ENCODE assay signal across 19 mouse cellular contexts in the genomic region with DNA sequence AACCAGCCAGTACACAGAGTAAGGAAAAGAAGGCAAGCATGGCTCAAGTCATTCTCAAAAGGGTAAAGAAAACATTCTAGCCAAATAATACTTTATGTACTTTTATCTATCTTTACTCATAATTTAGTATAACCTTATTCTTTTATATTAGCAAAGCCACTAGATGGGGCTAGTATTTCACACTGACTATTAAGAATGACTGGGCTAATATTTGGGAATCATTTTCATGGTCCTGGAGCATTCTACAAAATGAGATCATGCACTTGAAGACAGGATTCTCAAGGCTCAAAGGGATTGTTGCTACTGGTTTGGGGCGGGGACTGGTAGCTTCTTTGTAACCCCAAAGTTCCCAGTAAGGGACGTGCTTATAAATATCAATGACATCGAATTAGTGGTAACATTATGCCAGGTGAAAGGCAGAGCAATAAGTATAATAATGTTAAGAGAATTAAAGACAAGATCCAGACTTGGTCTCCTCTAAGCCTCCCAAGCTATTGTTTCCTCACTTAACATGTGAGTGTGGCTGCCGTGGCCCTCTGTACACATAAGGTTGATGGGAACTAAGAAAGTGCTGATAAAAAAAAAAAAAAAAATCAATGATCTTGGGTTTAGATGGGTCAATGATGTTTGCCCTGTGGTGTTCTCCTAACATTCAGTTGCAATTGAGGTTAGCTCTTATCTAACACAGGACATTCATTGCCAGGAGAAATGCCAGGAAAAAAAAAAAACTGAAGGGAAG. TPM values are rescaled to one million over a fixed set of nuclear protein-coding genes. Genes with fewer than 3 reads are reported as not detected.
DNase-seq lines count a peak whose midpoint lies in the region; ATAC-seq and TF ChIP-seq lines count a peak whose summit lies in the region.
"Had no signal": no experiment of that assay in that cellular context is flagged by ENCODE, and none has a peak within 500 bp of the region (broad histone marks: within the 10 kb centered on the region; RNA-seq: fewer than 3 reads in every experiment).

No protein-coding gene starts in this region.

- intact Hi-C loops in heart, adult 2 months (cut with DNase I) = loop anchor here (2.0 to 10.0 kb wide), 4 partner anchors 35 to 777 kb away; a partner anchor contains a TSS
- intact Hi-C loops in heart, postnatal 10 days (cut with DNase I) = loop anchor here (2.0 to 5.0 kb wide), 3 partner anchors 35 to 775 kb away; no protein-coding TSS in a partner anchor

- no peak for ATAC-seq in lung, embryonic 14.5 days (ENCODE audit: insufficient read depth)
- ATAC-seq in liver, postnatal 0 days = peak; percentile 75

- H3K4me2 ChIP-seq in lung, embryonic 14.5 days = no peak overlapping the region
- no peak overlapping the region for H3K4me2 ChIP-seq in liver, postnatal 0 days (ENCODE audit: low read depth, low read length)
- H3K4me2 ChIP-seq: limb, embryonic 12.5 days had no signal

- no peaks in the 10 kb centered on the region for H3K27me3 ChIP-seq in heart, adult 2 months (ENCODE audit: control insufficient read depth, insufficient read depth, low read length)
- H3K27me3 ChIP-seq in lung, embryonic 14.5 days (ENCODE audit: insufficient read depth, low read length) = no peaks in the 10 kb centered on the region
- H3K27me3 ChIP-seq in liver, postnatal 0 days (ENCODE audit: insufficient read depth, low read length) = no peaks in the 10 kb centered on the region
- no peaks in the 10 kb centered on the region for H3K27me3 ChIP-seq in kidney, adult 2 months (replicated peaks; ENCODE audit: control insufficient read depth, insufficient read depth, low read length)
- H3K27me3 ChIP-seq: limb, embryonic 12.5 days had no signal

- no peaks in the 10 kb centered on the region for H3K36me3 ChIP-seq in heart, adult 2 months (ENCODE audit: control insufficient read depth, insufficient read depth, low read length)
- H3K36me3 ChIP-seq in lung, embryonic 14.5 days (ENCODE audit: insufficient read depth) = no peaks in the 10 kb centered on the region
- no peaks in the 10 kb centered on the region for H3K36me3 ChIP-seq in liver, postnatal 0 days (replicated peaks; ENCODE audit: insufficient read depth, low read length)
- no peaks in the 10 kb centered on the region for H3K36me3 ChIP-seq in kidney, adult 2 months (ENCODE audit: control insufficient read depth, insufficient read depth, low read length)
- H3K36me3 ChIP-seq: limb, embryonic 12.5 days had no signal

- H3K79me2 ChIP-seq in heart, adult 2 months (replicated peaks; ENCODE audit: control insufficient read depth, insufficient read depth, low read length) = no peaks in the 10 kb centered on the region

- no peaks in the 10 kb centered on the region for H3K9me3 ChIP-seq in lung, embryonic 14.5 days (ENCODE audit: low read depth, low read length)
- H3K9me3 ChIP-seq in liver, postnatal 0 days (ENCODE audit: low read length) = no peaks in the 10 kb centered on the region
- H3K9me3 ChIP-seq: limb, embryonic 12.5 days had no signal

- WGBS in heart, adult 2 months = 92% methylated on average over 4 of the region's 4 CpGs
- 79% methylated on average over 4 of the region's 4 CpGs for WGBS in lung, embryonic 14.5 days
- WGBS in liver, postnatal 0 days (ENCODE audit: insufficient replicate concordance) = 61% methylated on average over 4 of the region's 4 CpGs
- 92% methylated on average over 4 of the region's 4 CpGs for WGBS in kidney, adult 2 months

- H3K9ac ChIP-seq in heart, adult 2 months (ENCODE audit: low read depth, low read length) = no peak overlapping the region
- no peak overlapping the region for H3K9ac ChIP-seq in lung, embryonic 14.5 days
- no peak overlapping the region for H3K9ac ChIP-seq in liver, postnatal 0 days (replicated peaks)
- H3K9ac ChIP-seq: limb, embryonic 12.5 days had no signal

- H3K27ac ChIP-seq in heart, adult 2 months = no peak overlapping the region
- H3K27ac ChIP-seq in lung, embryonic 14.5 days (ENCODE audit: low read depth) = no peak overlapping the region
- peak overlapping the region; percentile 29 for H3K27ac ChIP-seq in liver, postnatal 0 days (ENCODE audit: low read depth)
- no peak overlapping the region for H3K27ac ChIP-seq in kidney, adult 2 months (ENCODE audit: insufficient read depth, low read depth, low read length)
- H3K27ac ChIP-seq: limb, embryonic 12.5 days had no signal

- H3K4me1 ChIP-seq in heart, adult 2 months (ENCODE audit: control insufficient read depth, insufficient read depth, low read length) = peaks cover 1% of the 10 kb centered on the region
- no peaks in the 10 kb centered on the region for H3K4me1 ChIP-seq in lung, embryonic 14.5 days (ENCODE audit: insufficient read depth)
- H3K4me1 ChIP-seq in liver, postnatal 0 days (ENCODE audit: insufficient read depth) = peaks cover 16% of the 10 kb centered on the region
- H3K4me1 ChIP-seq in kidney, adult 2 months (ENCODE audit: control insufficient read depth, insufficient read depth, low read length) = no peaks in the 10 kb centered on the region
- H3K4me1 ChIP-seq: limb, embryonic 12.5 days had no signal

- no peak overlapping the region for H3K4me3 ChIP-seq in heart, adult 2 months
- no peak overlapping the region for H3K4me3 ChIP-seq in lung, embryonic 14.5 days (ENCODE audit: low read depth, low read length)
- no peak overlapping the region for H3K4me3 ChIP-seq in liver, postnatal 0 days (ENCODE audit: low read depth, low read length)
- no peak overlapping the region for H3K4me3 ChIP-seq in kidney, adult 2 months (ENCODE audit: insufficient read depth, low read depth, low read length)
- H3K4me3 ChIP-seq: limb, embryonic 12.5 days had no signal

- no peak for TF ChIP-seq EP300 in heart, adult 2 months (IDR thresholded peaks at IDR 0.05; ENCODE audit: insufficient read depth, low read depth, low read length)
- peak; percentile 60; the same call in 1 of the 2 replicates for TF ChIP-seq EP300 in liver, postnatal 0 days (IDR thresholded peaks at IDR 0.05; ENCODE audit: low read depth)

- no peak for DNase-seq in heart, adult 2 months
- no peak for DNase-seq in heart, postnatal 10 days
- DNase-seq in lung, embryonic 14.5 days = peak; percentile 53
- DNase-seq in lung, postnatal 14 days = no peak
- DNase-seq in c-Kit-negative CD71-positive TER-119-positive erythroid progenitor cells, embryonic 14.5 days (ENCODE audit: low read depth, low spot score) = peak; percentile 56
- no peak for DNase-seq in liver, postnatal 0 days
- DNase-seq in Muller cell, postnatal 12 days (ENCODE audit: inconsistent ontology term) = no peak
- DNase-seq in kidney, adult 2 months = no peak
- DNase-seq: cerebellum, adult 9-10 months; heart, postnatal 14 days; kidney, postnatal 36 days; layer of hippocampus, postnatal 36 days; lung, postnatal 4 days had no signal

- TF ChIP-seq POLR2A in heart, adult 2 months (IDR thresholded peaks at IDR 0.05; ENCODE audit: insufficient read depth, low read depth, low read length) = no peak
- TF ChIP-seq POLR2A in kidney, adult 2 months (IDR thresholded peaks at IDR 0.05; ENCODE audit: low read depth, low read length) = no peak

- TF ChIP-seq CTCF in heart, adult 2 months (IDR thresholded peaks at IDR 0.05) = peak; percentile 68
- peak; percentile 23 for TF ChIP-seq CTCF in lung, embryonic 14.5 days (IDR thresholded peaks at IDR 0.05; ENCODE audit: low read depth)
- TF ChIP-seq CTCF in liver, postnatal 0 days (IDR thresholded peaks at IDR 0.05; ENCODE audit: low read depth) = peak; percentile 59
- TF ChIP-seq CTCF in kidney, adult 2 months (conservative IDR thresholded peaks at IDR 0.05; ENCODE audit: insufficient read depth, insufficient read length, low read depth, low read length) = no peak

RNA-seq across cellular contexts. Expression of a gene that starts 10.8 kb away (rescaled TPM):
- not detected for total RNA-seq in heart, adult 2 months (2021)
- not detected in 2 replicates for polyA plus RNA-seq in heart, adult 2 months (2012; rRNA removed)
- total RNA-seq in heart, postnatal 10 days (2021) = not detected
- polyA plus RNA-seq in lung, embryonic 14.5 days (2014; fragmentation: Nextera tagmentation; extraction: Ambion mirVana) = not detected in 2 replicates
- not detected in 2 replicates for polyA plus RNA-seq in liver, postnatal 0 days (2015; fragmentation: Nextera tagmentation; extraction: Ambion mirVana)
- polyA plus RNA-seq in kidney, adult 2 months (2012; rRNA removed) = not detected in 2 replicates
- total RNA-seq: adrenal gland, adult 18-20 months; granulocyte monocyte progenitor cell, adult 5-6 weeks; heart, postnatal 14 days; layer of hippocampus, postnatal 36 days; neutrophil, adult 5-6 weeks had no signal
- polyA plus RNA-seq: intestine, embryonic 14.5 days; limb, embryonic 12.5 days; thymus, postnatal 0 days had no signal

RNA-seq across cellular contexts. Expression of a gene that starts 11.0 kb away (rescaled TPM):
- total RNA-seq in heart, adult 2 months (2021) = not detected
- polyA plus RNA-seq in heart, adult 2 months (2012; rRNA removed) = not detected in 2 replicates
- total RNA-seq in heart, postnatal 10 days (2021) = not detected
- polyA plus RNA-seq in lung, embryonic 14.5 days (2014; fragmentation: Nextera tagmentation; extraction: Ambion mirVana) = not detected in 2 replicates
- not detected in 2 replicates for polyA plus RNA-seq in liver, postnatal 0 days (2015; fragmentation: Nextera tagmentation; extraction: Ambion mirVana)
- not detected in 2 replicates for polyA plus RNA-seq in kidney, adult 2 months (2012; rRNA removed)
- total RNA-seq: adrenal gland, adult 18-20 months; granulocyte monocyte progenitor cell, adult 5-6 weeks; heart, postnatal 14 days; layer of hippocampus, postnatal 36 days; neutrophil, adult 5-6 weeks had no signal
- polyA plus RNA-seq: intestine, embryonic 14.5 days; limb, embryonic 12.5 days; thymus, postnatal 0 days had no signal

RNA-seq across cellular contexts. Expression of a gene that starts 42.3 kb away (rescaled TPM):
- 10 to 100 TPM; 39.1 to 41.1 TPM for total RNA-seq in heart, adult 2 months (2021)
- 14.8 and 23.8 TPM in 2 replicates for polyA plus RNA-seq in heart, adult 2 months (2012; rRNA removed)
- total RNA-seq in heart, postnatal 10 days (2021) = 10 to 100 TPM; 20.4 to 25.7 TPM
- 22.7 and 23.7 TPM in 2 replicates for polyA plus RNA-seq in lung, embryonic 14.5 days (2014; fragmentation: Nextera tagmentation; extraction: Ambion mirVana)
- 178 and 189 TPM in 2 replicates for polyA plus RNA-seq in liver, postnatal 0 days (2015; fragmentation: Nextera tagmentation; extraction: Ambion mirVana)
- 27.7 and 29.8 TPM in 2 replicates for polyA plus RNA-seq in kidney, adult 2 months (2012; rRNA removed)

Comparison
In these comparisons a context has a peak if more than half of its experiments do, and no peak if none do; other contexts are left out.
1. DNase-seq: peak in lung, embryonic 14.5 days (single experiment) and c-Kit-negative CD71-positive TER-119-positive erythroid progenitor cells, embryonic 14.5 days (single experiment); none in heart, adult 2 months (0 of 2), heart, postnatal 10 days (0 of 2), lung, postnatal 14 days (single experiment), liver, postnatal 0 days (single experiment), Muller cell, postnatal 12 days (single experiment) and kidney, adult 2 months (single experiment).